Mouse (Mus musculus) midbrain, embryonic 10.5 days (tissue): Measurements from ENCODE around the gene Inpp4a. TPM values are rescaled to one million over a fixed set of nuclear protein-coding genes. Genes with fewer than 3 reads are reported as not detected.

Experiments
- DNase-seq: peaks from one replicate; pipeline ENCODE4 v3.0.0-alpha.2; 2017; ENCODE audit warnings: low spot score
- H3K27ac ChIP-seq: fragments of 300-500 bp; sonication (generic); replicated peaks from 2 replicates; pipeline ENCODE4 v1.5.1; 2016; ENCODE audit warnings: mild to moderate bottlenecking
- H3K27me3 ChIP-seq: fragments of 300-500 bp; sonication (generic); 2 replicates; pipeline ENCODE4 v1.6.1; 2016; ENCODE audit warnings: low read depth, mild to moderate bottlenecking; ENCODE audit not compliant: poor library complexity, severe bottlenecking
- H3K36me3 ChIP-seq: fragments of 300-500 bp; sonication (generic); 2 replicates; pipeline ENCODE4 v1.6.1; 2016; ENCODE audit warnings: mild to moderate bottlenecking, moderate library complexity
- H3K4me1 ChIP-seq: fragments of 300-500 bp; sonication (generic); 2 replicates; pipeline ENCODE4 v1.6.1; 2016
- H3K4me3 ChIP-seq: fragments of 300-500 bp; sonication (generic); 2 replicates; pipeline ENCODE4 v1.5.1; 2016; ENCODE audit warnings: mild to moderate bottlenecking, moderate library complexity
- H3K9me3 ChIP-seq: fragments of 300-500 bp; sonication (generic); replicated peaks from 2 replicates; pipeline ENCODE4 v1.6.1; 2016; ENCODE audit warnings: mild to moderate bottlenecking
- WGBS: fragments of 180-500 bp; shearing (Covaris S2); methylation state at CpG from one replicate; pipeline ENCODE4 v1.1.7; 2016; 5-methylcytosine and 5-hydroxymethylcytosine counted together
- polyA plus RNA-seq: library from polyadenylated mRNA; unstranded; fragments of >200 nt; fragmentation: Nextera tagmentation; extraction: Ambion mirVana; gene quantifications from 2 replicates; pipeline ENCODE4 v1.2.1, GENCODE M21; 2016

The Inpp4a gene
- polyA plus RNA-seq, 1 experiment from 2014 or later, result 11.9 TPM

- WGBS, result 88% methylated on average over 9 of the region's 9 CpGs
- DNase-seq, result no peak
- no peak overlapping the region for H3K4me3 ChIP-seq
- no peak overlapping the region for H3K27ac ChIP-seq
- peaks cover 11% of the 10 kb centered on the region; the same call in 1 of the 2 replicates for H3K4me1 ChIP-seq
- no peaks in the 10 kb centered on the region for H3K27me3 ChIP-seq
- no peaks in the 10 kb centered on the region for H3K9me3 ChIP-seq
- H3K36me3 ChIP-seq, result no peaks in the 10 kb centered on the region
Observed at GRCm38 (mm10) chr1:37347361-37348080, 47.9 kb downstream of the Inpp4a start.

- WGBS, result 76% methylated on average over 7 of the region's 7 CpGs
- Histone ChIP-seq H3K36me3 (no peaks in the 10 kb centered on the region), H3K4me1 (peaks cover 11% of the 10 kb centered on the region; the same call in 1 of the 2 replicates), H3K27ac (no peak overlapping the region), H3K4me3 (no peak overlapping the region), H3K27me3 (no peaks in the 10 kb centered on the region), H3K9me3 (no peaks in the 10 kb centered on the region)
- DNase-seq, result no peak
Observed at GRCm38 (mm10) chr1:37350886-37351651, 51.4 kb downstream of the Inpp4a start.

DNA sequence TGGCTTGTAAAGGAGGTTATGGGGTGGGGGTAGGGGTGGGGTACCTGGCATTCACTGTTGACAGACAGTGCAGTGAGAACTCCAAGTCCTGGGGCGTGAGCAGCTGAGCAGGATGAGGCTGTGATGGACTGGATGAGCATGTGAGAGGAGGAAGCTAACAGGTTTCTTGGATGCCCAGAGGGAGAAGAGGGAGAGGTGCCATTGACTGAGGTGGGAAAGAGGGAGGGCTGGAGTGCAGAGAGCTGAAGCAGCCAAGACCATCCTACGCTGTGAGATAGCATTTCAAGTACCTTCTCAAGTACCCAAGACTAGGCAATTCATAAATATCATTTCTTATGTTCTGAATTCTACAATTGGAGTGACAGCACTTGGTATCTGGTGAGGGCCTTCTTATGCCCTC is 52.3 kb downstream of the Inpp4a start:
- no peaks in the 10 kb centered on the region for H3K27me3 ChIP-seq
- WGBS, result 92% methylated on average over 2 of the region's 2 CpGs
- H3K4me3 ChIP-seq, result no peak overlapping the region
- H3K27ac ChIP-seq, result no peak overlapping the region
- no peak for DNase-seq
- H3K36me3 ChIP-seq, result no peaks in the 10 kb centered on the region
- H3K9me3 ChIP-seq, result no peaks in the 10 kb centered on the region
- peaks cover 11% of the 10 kb centered on the region; the same call in 1 of the 2 replicates for H3K4me1 ChIP-seq

DNA sequence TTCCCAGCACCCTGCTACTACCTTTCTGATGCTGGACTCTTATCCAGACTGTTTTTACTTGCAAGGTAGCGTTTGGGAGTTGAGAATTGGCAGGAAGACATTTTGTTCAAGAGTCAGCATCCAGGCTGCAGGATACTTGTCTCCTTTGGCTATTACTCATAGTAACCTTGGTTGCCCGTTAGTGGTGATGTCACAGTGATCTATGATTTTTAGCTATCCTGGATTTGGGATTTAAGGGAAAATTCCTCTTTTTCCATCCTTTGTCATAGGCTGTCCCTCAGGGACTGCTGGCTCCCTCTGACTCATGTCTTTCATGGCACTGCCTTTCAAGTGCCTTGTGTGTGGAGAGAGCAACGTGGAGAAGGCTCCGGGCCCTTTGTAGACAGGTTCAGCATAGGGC is 53.8 kb downstream of the Inpp4a start:
- Histone ChIP-seq H3K36me3 (0 out of 2 replicates have a peak, but pooled peaks cover 3% of the 10 kb centered on the region), H3K27me3 (no peaks in the 10 kb centered on the region), H3K9me3 (no peaks in the 10 kb centered on the region), H3K4me1 (peaks cover 11% of the 10 kb centered on the region; the same call in 1 of the 2 replicates), H3K4me3 (no peak overlapping the region), H3K27ac (no peak overlapping the region)
- no peak for DNase-seq
- WGBS, result 88% methylated on average over 4 of the region's 4 CpGs

DNA sequence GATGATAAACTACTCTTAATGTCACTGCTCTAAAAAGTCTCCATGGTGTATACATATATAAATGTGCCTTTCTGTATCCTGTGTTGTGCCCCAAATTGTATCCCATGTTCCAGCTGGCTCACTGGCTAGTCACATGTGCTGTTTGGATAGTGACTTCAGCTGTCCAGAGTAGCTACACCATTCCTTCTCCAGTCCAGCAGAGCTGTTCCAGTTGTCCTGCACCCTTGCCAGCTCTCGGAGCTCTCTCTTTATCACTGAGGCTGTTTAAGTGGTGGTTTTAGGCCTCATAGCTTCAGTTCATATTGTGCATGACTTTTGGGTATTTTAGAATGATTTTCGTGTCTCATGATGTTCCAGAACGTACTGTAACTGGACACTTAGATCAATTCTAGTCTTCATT is 55.8 kb downstream of the Inpp4a start:
- 91% methylated on average over 3 of the region's 3 CpGs for WGBS
- Histone ChIP-seq H3K27me3 (no peaks in the 10 kb centered on the region), H3K36me3 (peaks cover 11% of the 10 kb centered on the region; the same call in 1 of the 2 replicates), H3K9me3 (no peaks in the 10 kb centered on the region), H3K27ac (no peak overlapping the region), H3K4me1 (peaks cover 10% of the 10 kb centered on the region; the same call in 1 of the 2 replicates), H3K4me3 (no peak overlapping the region)
- no peak for DNase-seq

DNA sequence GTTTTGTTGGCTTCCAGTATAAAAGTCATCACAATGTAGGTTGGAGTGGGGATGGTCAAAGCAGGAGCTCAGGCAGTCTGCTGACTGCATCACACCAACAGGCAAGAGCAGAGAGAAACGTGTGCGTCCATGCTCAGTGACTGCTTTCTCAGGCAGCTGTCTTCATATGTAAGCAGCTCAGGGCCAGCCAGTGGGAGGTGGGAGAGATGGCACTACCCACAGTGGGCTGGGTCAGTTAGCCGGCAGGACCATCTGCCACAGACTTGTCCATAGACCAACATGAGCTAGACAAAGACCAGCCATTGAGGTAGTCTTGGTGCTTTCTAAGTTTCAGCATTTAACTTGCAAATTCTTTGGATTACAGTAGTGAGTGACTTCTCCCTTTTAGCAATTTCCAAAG is 56.6 kb downstream of the Inpp4a start:
- Histone ChIP-seq H3K27ac (no peak overlapping the region), H3K36me3 (peaks cover 11% of the 10 kb centered on the region; the same call in 1 of the 2 replicates), H3K4me1 (peaks cover 2% of the 10 kb centered on the region; the same call in 1 of the 2 replicates), H3K27me3 (no peaks in the 10 kb centered on the region), H3K4me3 (no peak overlapping the region), H3K9me3 (no peaks in the 10 kb centered on the region)
- DNase-seq, result no peak
- WGBS, result 92% methylated on average over 3 of the region's 3 CpGs

GRCm38 (mm10) chr1:37357173-37357572 is 57.5 kb downstream of the Inpp4a start:
- no peak for DNase-seq
- Histone ChIP-seq H3K4me1 (no peaks in the 10 kb centered on the region), H3K9me3 (no peaks in the 10 kb centered on the region), H3K27ac (no peak overlapping the region), H3K4me3 (no peak overlapping the region), H3K27me3 (no peaks in the 10 kb centered on the region), H3K36me3 (peaks cover 11% of the 10 kb centered on the region; the same call in 1 of the 2 replicates)
- WGBS, result 86% methylated on average over 6 of the region's 6 CpGs

DNA sequence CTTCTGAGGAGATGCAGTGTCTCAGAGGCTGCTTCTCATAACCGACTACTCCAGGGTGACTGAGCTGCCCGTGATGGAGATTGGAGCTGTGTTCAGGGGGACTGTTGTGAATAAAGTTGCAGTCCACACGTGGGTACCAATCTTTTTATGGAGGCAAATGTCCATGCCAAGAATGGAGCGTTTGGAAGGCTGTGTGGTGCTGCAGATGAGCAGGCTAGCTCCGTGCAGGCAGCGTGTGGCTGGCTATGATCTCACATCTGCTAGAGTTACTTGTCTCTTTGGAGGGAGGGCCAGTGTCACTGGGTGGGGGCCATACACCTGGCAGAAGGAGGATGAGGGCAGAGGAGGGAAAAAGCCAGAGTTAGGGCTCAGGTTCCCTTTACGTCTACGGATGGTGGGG is 59.0 kb downstream of the Inpp4a start:
- H3K27ac ChIP-seq, result no peak overlapping the region
- H3K4me3 ChIP-seq, result no peak overlapping the region
- no peaks in the 10 kb centered on the region for H3K4me1 ChIP-seq
- 92% methylated on average over 8 of the region's 8 CpGs for WGBS
- no peaks in the 10 kb centered on the region for H3K9me3 ChIP-seq
- H3K36me3 ChIP-seq, result peaks cover 11% of the 10 kb centered on the region; the same call in 1 of the 2 replicates
- no peak for DNase-seq
- H3K27me3 ChIP-seq, result no peaks in the 10 kb centered on the region

DNA sequence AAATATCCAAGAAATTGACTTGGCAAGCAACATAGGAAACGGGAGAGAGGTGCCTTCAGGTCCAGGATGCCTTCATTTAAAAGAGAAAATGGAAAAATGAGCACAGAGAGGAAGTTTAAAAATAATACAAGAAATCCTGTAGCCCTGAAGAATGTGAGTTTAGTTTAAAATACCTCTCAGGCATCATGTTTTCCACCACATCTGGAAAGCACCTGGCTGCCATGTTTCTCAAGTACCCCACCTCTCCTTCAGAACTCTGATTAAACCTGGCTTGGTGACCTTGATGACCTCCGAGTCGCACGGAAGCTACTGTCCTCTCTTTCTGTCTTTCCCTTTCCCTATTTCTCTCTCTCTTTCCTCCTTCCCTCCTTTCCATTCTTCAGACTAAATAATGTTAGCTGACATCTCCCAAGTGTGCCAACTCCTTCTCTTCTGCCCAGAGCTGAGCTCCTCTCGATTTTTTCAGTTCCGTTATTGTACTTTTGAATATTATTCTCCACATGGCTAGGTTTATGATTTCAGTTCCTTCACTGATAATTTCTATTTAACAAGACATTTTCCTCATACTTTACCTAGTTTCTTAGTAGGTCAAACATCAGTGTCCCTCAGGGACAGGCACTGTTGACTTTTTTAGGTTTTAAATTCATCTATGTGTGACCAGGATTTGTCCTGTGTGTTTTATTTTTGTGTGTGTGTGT is 59.9 kb downstream of the Inpp4a start:
- Histone ChIP-seq H3K4me3 (no peak overlapping the region), H3K9me3 (no peaks in the 10 kb centered on the region), H3K4me1 (no peaks in the 10 kb centered on the region), H3K27ac (no peak overlapping the region), H3K27me3 (no peaks in the 10 kb centered on the region), H3K36me3 (peaks cover 11% of the 10 kb centered on the region; the same call in 1 of the 2 replicates)
- 95% methylated on average over 6 of the region's 6 CpGs for WGBS
- no peak for DNase-seq

- H3K9me3 ChIP-seq, result no peaks in the 10 kb centered on the region
- no peaks in the 10 kb centered on the region for H3K4me1 ChIP-seq
- no peak for DNase-seq
- H3K27ac ChIP-seq, result no peak overlapping the region
- peaks cover 11% of the 10 kb centered on the region; the same call in 1 of the 2 replicates for H3K36me3 ChIP-seq
- WGBS, result 86% methylated on average over 3 of the region's 3 CpGs
- H3K27me3 ChIP-seq, result no peaks in the 10 kb centered on the region
- H3K4me3 ChIP-seq, result no peak overlapping the region
Observed at GRCm38 (mm10) chr1:37360781-37361180, 61.1 kb downstream of the Inpp4a start.

GRCm38 (mm10) chr1:37362721-37363120 is 63.1 kb downstream of the Inpp4a start:
- no peaks in the 10 kb centered on the region for H3K27me3 ChIP-seq
- no peaks in the 10 kb centered on the region for H3K9me3 ChIP-seq
- H3K36me3 ChIP-seq, result peaks cover 27% of the 10 kb centered on the region
- WGBS, result 93% methylated on average over 10 of the region's 10 CpGs
- H3K4me1 ChIP-seq, result no peaks in the 10 kb centered on the region
- no peak for DNase-seq
- no peak overlapping the region for H3K4me3 ChIP-seq
- H3K27ac ChIP-seq, result no peak overlapping the region

GRCm38 (mm10) chr1:37368125-37368524 is 68.5 kb downstream of the Inpp4a start:
- Histone ChIP-seq H3K36me3 (peaks cover 31% of the 10 kb centered on the region), H3K27me3 (no peaks in the 10 kb centered on the region)
- WGBS, result 95% methylated on average over 10 of the region's 10 CpGs

More at GRCm38 (mm10) chr1:37368125-37368524, 68.5 kb downstream of the Inpp4a start:
- DNase-seq, result no peak
- Histone ChIP-seq H3K27ac (no peak overlapping the region), H3K4me3 (no peak overlapping the region), H3K9me3 (no peaks in the 10 kb centered on the region), H3K4me1 (no peaks in the 10 kb centered on the region)
